Mouse (Mus musculus): ENCODE results near the gene Mtmr4. TPM values are rescaled to one million over a fixed set of nuclear protein-coding genes. Genes with fewer than 3 reads are reported as not detected.

Mtmr4 gene
- polyA plus RNA-seq, 1 experiment from 2014 or later: 28.6 TPM

DNA sequence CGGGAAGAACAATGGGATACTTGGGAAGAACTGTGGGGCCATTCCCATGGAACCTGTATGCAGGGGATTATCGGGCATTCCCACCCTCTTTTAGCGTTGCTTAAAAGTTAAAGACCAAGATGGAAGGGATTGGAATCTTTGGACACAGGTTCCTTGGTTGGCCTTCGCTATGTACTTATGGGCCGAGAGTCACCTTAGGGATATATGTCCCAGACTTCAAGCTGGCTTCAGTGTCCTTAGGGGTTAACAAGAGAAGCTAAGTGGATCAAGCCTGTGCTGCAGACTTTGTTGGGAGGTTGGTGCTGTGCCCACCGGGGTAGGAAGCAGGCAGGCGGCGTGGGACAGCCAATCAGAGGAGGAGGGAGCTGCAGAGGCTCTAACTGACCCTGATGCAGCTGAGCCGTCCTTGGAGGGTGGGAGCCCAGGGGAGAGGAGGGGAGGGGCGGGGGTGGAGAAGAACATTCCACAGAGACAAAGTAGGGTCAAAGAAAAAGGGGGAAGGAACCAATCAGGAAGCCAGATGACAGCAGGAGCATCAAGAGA lies 11.3 kb upstream of the Mtmr4 start:
- 47% methylated on average over 10 of the region's 10 CpGs for WGBS
- Histone ChIP-seq H3K9me3 (replicated peaks; ENCODE audit: control insufficient read depth, low read length) (no peaks in the 10 kb centered on the region), H3K27me3 (ENCODE audit: control insufficient read depth, insufficient read depth, low read length) (no peaks in the 10 kb centered on the region), H3K4me1 (ENCODE audit: control insufficient read depth, insufficient read depth, low read length) (peaks cover 5% of the 10 kb centered on the region; the same call in 1 of the 2 replicates), H3K27ac (ENCODE audit: low read length) (no peak overlapping the region), H3K4me2 (ENCODE audit: low read depth, low read length) (no peak overlapping the region), H3K4me3 (replicated peaks; ENCODE audit: low read length) (no peak overlapping the region), H3K36me3 (ENCODE audit: control insufficient read depth, insufficient read depth, low read length) (no peaks in the 10 kb centered on the region), H3K9ac (ENCODE audit: low read length) (no peak overlapping the region)
- no peak for ATAC-seq (ENCODE audit: insufficient read depth, low FRiP score)

DNA sequence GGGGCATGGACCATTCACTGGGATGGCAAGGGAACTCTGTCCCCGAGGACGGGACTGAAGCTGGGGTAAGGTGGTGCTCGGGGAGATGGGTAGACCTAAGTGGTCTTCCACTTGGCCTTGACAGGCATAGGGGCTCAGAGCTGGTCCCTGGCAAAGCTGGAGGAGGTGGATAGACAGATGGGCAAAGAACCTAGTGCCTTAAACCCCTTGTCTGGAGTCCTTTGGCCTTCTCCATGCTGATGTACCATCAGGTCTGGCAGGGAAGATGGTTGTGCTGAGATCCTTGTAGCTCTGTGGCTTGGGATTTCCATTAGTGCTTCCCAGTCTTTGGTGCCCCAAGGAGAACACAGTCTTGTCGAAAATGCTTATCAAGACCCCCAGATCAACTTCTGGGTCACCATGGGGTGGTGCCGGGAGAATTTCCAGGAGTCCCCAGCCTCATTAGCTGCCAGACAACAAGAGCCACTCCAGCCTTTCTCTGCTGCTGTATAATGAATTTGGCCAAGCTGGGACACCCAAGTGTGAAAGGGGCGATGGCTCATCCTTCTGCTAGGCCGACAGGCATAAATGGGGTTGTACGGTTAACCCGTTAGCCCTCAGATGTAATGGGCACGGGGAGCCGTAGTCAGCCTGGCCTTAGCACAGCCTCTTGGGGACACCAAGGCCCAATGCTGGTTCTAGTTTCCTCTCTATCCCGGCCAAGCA lies 10.6 kb upstream of the Mtmr4 start:
- no peak overlapping the region for H3K4me2 ChIP-seq (ENCODE audit: low read depth, low read length)
- WGBS: 83% methylated on average over 12 of the region's 12 CpGs
- no peak overlapping the region for H3K27ac ChIP-seq (ENCODE audit: low read length)
- H3K27me3 ChIP-seq (ENCODE audit: control insufficient read depth, insufficient read depth, low read length): no peaks in the 10 kb centered on the region
- H3K36me3 ChIP-seq (ENCODE audit: control insufficient read depth, insufficient read depth, low read length): no peaks in the 10 kb centered on the region
- H3K4me1 ChIP-seq (ENCODE audit: control insufficient read depth, insufficient read depth, low read length): peaks cover 5% of the 10 kb centered on the region; the same call in 1 of the 2 replicates
- no peak for ATAC-seq (ENCODE audit: insufficient read depth, low FRiP score)
- H3K4me3 ChIP-seq (replicated peaks; ENCODE audit: low read length): no peak overlapping the region
- H3K9me3 ChIP-seq (replicated peaks; ENCODE audit: control insufficient read depth, low read length): no peaks in the 10 kb centered on the region
- no peak overlapping the region for H3K9ac ChIP-seq (ENCODE audit: low read length)

DNA sequence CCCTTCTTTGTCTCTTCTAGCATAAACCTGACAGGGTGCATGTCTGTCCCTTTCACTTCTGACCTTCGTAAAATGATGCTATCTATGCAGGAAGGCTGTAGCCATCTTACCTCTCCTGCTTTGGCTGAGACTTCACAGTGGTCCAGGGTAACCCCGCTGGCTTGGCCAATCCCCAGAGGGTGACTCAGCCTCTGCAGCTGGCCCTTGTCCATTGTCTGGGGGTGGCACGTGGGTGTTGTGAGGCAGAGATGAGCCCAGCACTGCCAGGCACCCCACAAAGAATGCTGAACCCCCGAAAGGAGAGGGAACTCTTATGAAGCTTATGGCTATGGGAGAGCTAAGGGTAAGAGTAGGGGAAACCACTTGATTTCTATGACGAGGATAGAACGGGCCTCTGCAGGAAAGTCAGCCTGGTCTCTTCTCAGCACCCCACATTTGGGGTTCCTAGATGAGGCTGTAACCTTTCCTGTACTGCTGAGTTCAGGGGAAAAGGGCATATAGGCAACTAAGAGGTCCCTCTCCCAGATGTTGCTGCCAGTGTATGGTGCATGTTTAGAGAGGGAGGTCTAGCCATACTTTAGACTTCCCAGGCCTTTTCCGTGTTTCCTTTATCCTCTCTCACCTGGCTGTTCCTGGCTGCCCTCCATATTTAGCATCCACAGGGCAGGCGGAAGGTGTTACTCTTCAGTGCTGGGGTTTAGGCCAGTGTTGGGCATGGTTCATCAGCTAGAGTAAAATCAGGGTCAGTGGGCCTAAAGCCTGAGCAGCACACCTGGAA lies 9.8 kb upstream of the Mtmr4 start:
- Histone ChIP-seq H3K4me1 (ENCODE audit: control insufficient read depth, insufficient read depth, low read length) (peaks cover 5% of the 10 kb centered on the region; the same call in 1 of the 2 replicates), H3K27me3 (ENCODE audit: control insufficient read depth, insufficient read depth, low read length) (no peaks in the 10 kb centered on the region), H3K36me3 (ENCODE audit: control insufficient read depth, insufficient read depth, low read length) (no peaks in the 10 kb centered on the region), H3K4me3 (replicated peaks; ENCODE audit: low read length) (no peak overlapping the region), H3K9ac (ENCODE audit: low read length) (no peak overlapping the region), H3K27ac (ENCODE audit: low read length) (no peak overlapping the region), H3K4me2 (ENCODE audit: low read depth, low read length) (no peak overlapping the region), H3K9me3 (replicated peaks; ENCODE audit: control insufficient read depth, low read length) (no peaks in the 10 kb centered on the region)
- ATAC-seq (ENCODE audit: insufficient read depth, low FRiP score): no peak
- 80% methylated on average over 8 of the region's 8 CpGs for WGBS

DNA sequence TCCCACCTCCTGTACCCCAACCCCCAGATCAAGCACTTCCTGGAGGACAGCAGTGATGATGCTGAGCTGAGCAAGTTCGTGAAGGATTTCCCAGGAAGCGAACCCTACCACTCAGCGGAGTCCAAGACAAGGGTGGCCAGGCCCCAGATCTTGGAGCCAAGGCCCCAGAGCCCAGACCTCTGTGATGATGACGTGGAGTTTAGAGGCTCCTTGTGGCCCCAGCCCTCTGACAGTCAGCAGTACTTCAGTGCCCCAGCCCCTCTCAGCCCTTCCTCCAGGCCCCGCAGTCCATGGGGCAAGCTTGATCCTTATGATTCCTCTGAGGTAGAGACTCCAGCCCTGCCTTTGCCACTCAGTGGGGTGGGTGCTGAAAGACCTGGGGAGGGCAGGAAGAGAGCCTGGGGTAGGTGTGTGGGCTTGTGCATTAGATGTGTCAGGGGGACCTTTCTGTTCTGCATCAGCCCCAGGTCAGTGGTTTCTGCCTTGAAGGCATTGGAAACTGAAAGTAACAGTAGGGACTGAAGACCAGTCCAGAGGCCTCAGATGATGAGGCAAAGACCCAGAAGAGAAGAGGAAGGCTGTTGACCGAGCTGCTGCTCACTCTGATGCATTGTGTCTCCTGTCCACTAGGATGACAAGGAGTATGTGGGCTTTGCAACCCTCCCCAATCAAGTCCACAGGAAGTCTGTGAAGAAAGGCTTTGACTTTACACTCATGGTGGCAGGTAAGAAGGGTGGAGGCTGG lies 8.5 kb upstream of the Mtmr4 start:
- Histone ChIP-seq H3K9ac (ENCODE audit: low read length) (no peak overlapping the region), H3K27me3 (ENCODE audit: control insufficient read depth, insufficient read depth, low read length) (no peaks in the 10 kb centered on the region), H3K27ac (ENCODE audit: low read length) (no peak overlapping the region), H3K9me3 (replicated peaks; ENCODE audit: control insufficient read depth, low read length) (no peaks in the 10 kb centered on the region), H3K36me3 (ENCODE audit: control insufficient read depth, insufficient read depth, low read length) (no peaks in the 10 kb centered on the region), H3K4me3 (replicated peaks; ENCODE audit: low read length) (no peak overlapping the region), H3K4me2 (ENCODE audit: low read depth, low read length) (no peak overlapping the region), H3K4me1 (ENCODE audit: control insufficient read depth, insufficient read depth, low read length) (no peaks in the 10 kb centered on the region)
- WGBS: 77% methylated on average over 6 of the region's 6 CpGs
- no peak for ATAC-seq (ENCODE audit: insufficient read depth, low FRiP score)

DNA sequence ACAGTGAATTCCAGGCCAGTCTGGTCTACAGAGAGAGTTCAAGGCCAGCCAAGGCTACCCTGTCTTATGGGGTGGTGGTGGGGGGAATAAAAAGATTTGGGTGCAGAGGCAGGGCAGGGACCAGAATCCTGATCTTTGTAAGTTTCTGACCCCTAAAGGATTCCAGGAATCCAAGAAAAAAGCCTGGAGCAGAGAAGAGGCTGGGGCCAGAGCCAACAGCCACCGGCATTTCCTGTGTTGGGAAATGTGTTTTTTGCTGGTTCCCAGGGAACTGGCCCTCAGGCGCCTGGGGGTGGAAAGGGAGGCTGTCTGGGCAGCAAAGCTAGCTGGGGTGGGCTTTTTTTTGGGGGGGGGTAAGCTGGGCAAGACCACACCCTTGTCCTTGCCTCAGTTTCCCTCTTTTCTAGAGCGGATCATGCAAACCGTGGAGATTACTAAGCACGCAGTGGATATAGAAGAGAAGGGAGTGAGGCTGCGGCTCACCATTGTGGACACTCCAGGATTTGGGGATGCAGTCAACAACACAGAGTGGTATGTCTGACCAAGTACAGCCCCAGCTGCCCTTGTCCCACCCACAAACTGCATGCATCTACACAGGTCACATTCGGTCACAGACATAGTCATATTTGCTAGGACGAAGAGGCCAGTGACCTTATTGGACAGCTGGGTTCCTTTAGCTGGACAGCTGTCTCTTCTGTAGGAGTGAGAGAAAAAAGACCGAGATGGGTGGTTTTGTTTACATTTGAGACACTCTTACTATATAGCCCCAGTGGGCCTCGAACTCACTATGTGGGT lies 7.1 kb upstream of the Mtmr4 start:
- ATAC-seq (ENCODE audit: insufficient read depth, low FRiP score): no peak
- 64% methylated on average over 10 of the region's 10 CpGs for whole genome bisulfite sequencing

DNA sequence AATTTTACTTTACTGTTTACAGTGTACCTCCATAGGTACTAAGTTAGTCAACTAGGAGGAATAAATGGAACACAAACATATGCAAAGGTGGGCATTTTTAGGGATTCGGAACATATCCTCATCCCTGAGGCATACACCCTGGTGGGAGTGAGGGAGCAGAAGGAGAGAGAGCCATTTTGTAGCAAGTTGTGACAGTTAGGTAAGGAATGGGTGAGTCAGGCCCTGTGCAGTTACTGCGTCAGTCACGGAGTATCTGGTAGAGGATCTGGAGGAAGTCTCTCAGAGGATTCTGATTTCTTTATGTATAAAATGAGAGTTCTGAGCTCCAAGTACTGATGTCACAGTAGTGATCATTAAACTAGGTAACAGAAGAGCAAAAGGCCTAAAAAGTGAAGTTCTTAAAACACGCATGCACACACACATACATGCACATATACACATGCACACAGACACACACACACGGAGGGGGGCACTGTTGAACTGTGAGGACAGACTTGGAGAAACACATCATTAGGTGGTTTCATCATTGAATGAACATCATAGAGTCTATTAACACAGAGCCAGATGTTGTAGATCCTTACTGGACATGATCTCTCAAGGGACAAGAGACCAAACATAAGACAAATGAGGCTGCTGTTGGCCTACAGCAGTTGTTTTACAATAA lies 4.6 kb upstream of the Mtmr4 start:
- WGBS: 86% methylated on average over 5 of the region's 5 CpGs
- no peaks in the 10 kb centered on the region for H3K36me3 ChIP-seq (ENCODE audit: control insufficient read depth, insufficient read depth, low read length)
- no peak overlapping the region for H3K9ac ChIP-seq (ENCODE audit: low read length)
- H3K4me3 ChIP-seq (replicated peaks; ENCODE audit: low read length): no peak overlapping the region
- no peak overlapping the region for H3K27ac ChIP-seq (ENCODE audit: low read length)
- H3K27me3 ChIP-seq (ENCODE audit: control insufficient read depth, insufficient read depth, low read length): no peaks in the 10 kb centered on the region
- no peaks in the 10 kb centered on the region for H3K9me3 ChIP-seq (replicated peaks; ENCODE audit: control insufficient read depth, low read length)
- H3K4me1 ChIP-seq (ENCODE audit: control insufficient read depth, insufficient read depth, low read length): peaks cover 12% of the 10 kb centered on the region
- no peak overlapping the region for H3K4me2 ChIP-seq (ENCODE audit: low read depth, low read length)
- ATAC-seq (ENCODE audit: insufficient read depth, low FRiP score): no peak

More for the DNA sequence above, 7.1 kb upstream of the Mtmr4 start:
- Histone ChIP-seq H3K27ac (ENCODE audit: low read length) (0 out of 2 replicates have a peak overlapping the region, but pooled peaks have one; percentile 51), H3K27me3 (ENCODE audit: control insufficient read depth, insufficient read depth, low read length) (no peaks in the 10 kb centered on the region), H3K4me3 (replicated peaks; ENCODE audit: low read length) (no peak overlapping the region), H3K4me2 (ENCODE audit: low read depth, low read length) (no peak overlapping the region), H3K9ac (ENCODE audit: low read length) (no peak overlapping the region), H3K4me1 (ENCODE audit: control insufficient read depth, insufficient read depth, low read length) (peaks cover 2% of the 10 kb centered on the region), H3K9me3 (replicated peaks; ENCODE audit: control insufficient read depth, low read length) (no peaks in the 10 kb centered on the region), H3K36me3 (ENCODE audit: control insufficient read depth, insufficient read depth, low read length) (no peaks in the 10 kb centered on the region)

DNA sequence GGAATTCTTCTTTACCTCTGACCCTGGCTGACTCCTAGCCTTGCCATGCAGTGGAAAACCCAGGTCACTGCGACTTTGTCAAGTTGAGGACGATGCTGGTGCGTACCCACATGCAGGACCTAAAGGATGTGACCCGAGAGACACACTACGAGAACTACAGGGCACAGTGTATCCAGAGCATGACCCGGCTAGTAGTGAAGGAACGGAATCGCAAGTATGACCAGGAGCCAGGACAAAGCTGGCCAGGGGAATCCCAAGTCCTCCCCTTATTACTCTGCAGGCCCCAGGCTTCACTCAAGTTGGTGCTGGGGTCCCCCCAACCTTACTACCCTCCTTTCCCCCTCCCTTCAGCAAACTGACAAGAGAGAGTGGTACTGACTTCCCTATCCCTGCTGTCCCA lies 2.4 kb upstream of the Mtmr4 start:
- no peaks in the 10 kb centered on the region for H3K27me3 ChIP-seq (ENCODE audit: control insufficient read depth, insufficient read depth, low read length)
- 0 out of 2 replicates have a peak overlapping the region, but pooled peaks have one; percentile 85 for H3K4me2 ChIP-seq (ENCODE audit: low read depth, low read length)
- 0 out of 2 replicates have a peak overlapping the region, but pooled peaks have one; percentile 40 for H3K9ac ChIP-seq (ENCODE audit: low read length)
- ATAC-seq (ENCODE audit: insufficient read depth, low FRiP score): no peak
- no peak overlapping the region for H3K4me3 ChIP-seq (replicated peaks; ENCODE audit: low read length)
- H3K4me1 ChIP-seq (ENCODE audit: control insufficient read depth, insufficient read depth, low read length): peaks cover 26% of the 10 kb centered on the region
- H3K36me3 ChIP-seq (ENCODE audit: control insufficient read depth, insufficient read depth, low read length): no peaks in the 10 kb centered on the region
- no peak overlapping the region for H3K27ac ChIP-seq (ENCODE audit: low read length)
- no peaks in the 10 kb centered on the region for H3K9me3 ChIP-seq (replicated peaks; ENCODE audit: control insufficient read depth, low read length)
- WGBS: 91% methylated on average over 8 of the region's 8 CpGs

Measured in stomach, embryonic 16.5 days (tissue).